Mouse (Mus musculus): ENCODE data around the gene Acap1.

DNA sequence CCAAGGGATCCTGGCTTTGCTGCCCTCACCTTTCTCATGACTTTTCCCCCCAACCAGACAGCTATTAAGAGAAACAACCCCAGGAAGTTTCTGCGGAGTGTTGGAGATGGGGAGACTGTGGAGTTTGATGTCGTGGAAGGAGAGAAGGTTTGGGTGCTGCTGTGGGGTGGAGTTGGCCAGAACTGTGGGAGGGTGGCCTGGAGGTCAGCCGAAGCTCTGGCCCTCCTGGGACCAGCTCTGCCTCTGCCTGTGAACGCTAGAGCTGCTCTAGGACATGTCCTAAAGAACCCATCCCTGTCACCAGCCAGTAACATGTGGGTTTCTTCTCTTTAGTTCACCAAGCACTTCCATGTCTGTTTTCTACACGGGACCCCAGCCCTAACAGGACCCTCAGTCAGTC is 43.8 kb upstream of the Acap1 start:
- TF ChIP-seq EP300 (IDR thresholded peaks at IDR 0.05; ENCODE audit: low read depth) (no peak), CTCF (IDR thresholded peaks at IDR 0.05; ENCODE audit: low read depth) (no peak)

All from liver, embryonic 14.5 days (tissue).